Mouse (Mus musculus) forebrain, embryonic 16.5 days (tissue): ENCODE measurements at regions not wholly inside any gene's neighbourhood (a gene's known extent, or its start where the extent isn't known, plus 50 kb on each side); places are given as distances from the start of the nearest gene placed in this dataset.

ENCODE experiments used
- ATAC-seq: fragments of 200-750 bp; cut with Nextera tagmentation; 2 replicates; pipeline ENCODE4 v1.8.0; 2017; ENCODE audit warnings: mild to moderate bottlenecking, moderate library complexity
- H3K27ac ChIP-seq: fragments of 300-500 bp; sonication (generic); 2 replicates; pipeline ENCODE4 v1.5.1; 2014; ENCODE audit warnings: low read length, control low read depth
- H3K27me3 ChIP-seq: fragments of 300-500 bp; sonication (generic); replicated peaks from 2 replicates; pipeline ENCODE4 v1.6.1; 2014; ENCODE audit warnings: low read length; ENCODE audit not compliant: control insufficient read depth, insufficient read depth
- H3K36me3 ChIP-seq: fragments of 300-500 bp; sonication (generic); 2 replicates; pipeline ENCODE4 v1.6.1; 2014; ENCODE audit not compliant: control insufficient read depth, insufficient read depth
- H3K4me1 ChIP-seq: fragments of 300-500 bp; sonication (generic); replicated peaks from 2 replicates; pipeline ENCODE4 v1.6.1; 2014; ENCODE audit warnings: low read length; ENCODE audit not compliant: control insufficient read depth, insufficient read depth
- H3K4me2 ChIP-seq: fragments of 300-500 bp; sonication (generic); 2 replicates; pipeline ENCODE4 v1.6.1; 2014; ENCODE audit warnings: mild to moderate bottlenecking, low read length, control low read depth
- H3K4me3 ChIP-seq: fragments of 300-500 bp; sonication (generic); replicated peaks from 2 replicates; pipeline ENCODE4 v1.5.1; 2014; ENCODE audit warnings: mild to moderate bottlenecking, low read length, control low read depth
- H3K9ac ChIP-seq: fragments of 300-500 bp; sonication (generic); replicated peaks from 2 replicates; pipeline ENCODE4 v1.6.1; 2014; ENCODE audit warnings: low read depth, low read length, control low read depth
- H3K9me3 ChIP-seq: fragments of 300-500 bp; sonication (generic); 2 replicates; pipeline ENCODE4 v1.6.1; 2016; ENCODE audit warnings: low read length; ENCODE audit not compliant: control insufficient read depth
- WGBS: fragments of 180-500 bp; shearing (Covaris S2); extraction: QIAGEN DNeasy Blood & Tissue Kit; methylation state at CpG from one replicate; pipeline ENCODE4 v1.1.7; 2014; 5-methylcytosine and 5-hydroxymethylcytosine counted together

GRCm38 (mm10) chr3:58302322-58302721 is 112.2 kb upstream of the Tsc22d2 start:
- Histone ChIP-seq H3K9ac (no peak overlapping the region), H3K36me3 (no peaks in the 10 kb centered on the region), H3K27me3 (no peaks in the 10 kb centered on the region), H3K4me2 (no peak overlapping the region), H3K4me3 (no peak overlapping the region), H3K4me1 (no peaks in the 10 kb centered on the region), H3K9me3 (no peaks in the 10 kb centered on the region), H3K27ac (no peak overlapping the region)
- 92% methylated on average over 1 of the region's 1 CpGs for WGBS
- ATAC-seq: no peak

DNA sequence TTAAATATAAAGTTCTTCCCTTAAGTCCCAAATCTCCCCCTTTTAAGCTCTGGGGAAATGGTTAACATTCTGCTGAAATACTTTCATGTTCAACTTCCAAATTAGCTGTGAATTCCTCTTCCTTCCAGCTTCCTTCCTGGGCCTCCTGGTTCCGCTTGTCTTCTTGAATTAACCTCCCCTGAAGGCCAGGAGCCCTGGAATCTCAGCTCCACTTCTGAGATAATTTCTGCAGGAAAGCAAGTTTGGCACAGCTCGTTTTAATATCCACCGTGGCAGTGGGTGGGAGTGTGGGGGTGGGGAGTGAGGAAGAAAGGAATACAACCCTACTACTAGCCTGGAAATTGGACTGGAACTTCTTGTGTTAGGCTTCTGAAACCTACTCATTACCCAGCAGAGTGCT is 110.8 kb upstream of the Tsc22d2 start:
- no peaks in the 10 kb centered on the region for H3K9me3 ChIP-seq
- no peak overlapping the region for H3K4me3 ChIP-seq
- 60% methylated on average over 3 of the region's 3 CpGs for WGBS
- no peak overlapping the region for H3K9ac ChIP-seq
- H3K4me1 ChIP-seq: no peaks in the 10 kb centered on the region
- no peak overlapping the region for H3K27ac ChIP-seq
- no peak for ATAC-seq
- H3K27me3 ChIP-seq: no peaks in the 10 kb centered on the region
- no peaks in the 10 kb centered on the region for H3K36me3 ChIP-seq
- no peak overlapping the region for H3K4me2 ChIP-seq

DNA sequence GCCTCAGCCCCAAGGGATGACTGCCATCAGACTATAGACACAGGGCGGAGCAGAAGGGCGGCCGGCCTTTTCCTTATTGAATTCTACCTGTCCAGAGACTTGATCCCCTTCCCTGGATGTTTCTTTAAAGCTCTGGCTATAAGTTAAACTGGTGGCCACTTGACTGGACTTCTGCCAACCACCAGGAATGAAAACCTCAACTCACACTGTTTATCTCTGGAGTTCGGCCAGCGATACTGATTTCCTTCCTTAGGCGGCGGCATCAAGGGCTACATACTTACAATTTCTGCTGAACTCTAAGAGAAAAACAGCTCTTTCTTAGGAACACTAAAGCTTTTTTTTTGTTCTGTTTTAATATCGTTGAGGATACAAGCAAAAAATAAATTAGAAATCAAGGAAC is 104.9 kb upstream of the Tsc22d2 start:
- no peak for ATAC-seq
- Histone ChIP-seq H3K4me2 (no peak overlapping the region), H3K27ac (no peak overlapping the region), H3K9ac (no peak overlapping the region), H3K27me3 (no peaks in the 10 kb centered on the region), H3K9me3 (no peaks in the 10 kb centered on the region), H3K36me3 (no peaks in the 10 kb centered on the region), H3K4me1 (no peaks in the 10 kb centered on the region), H3K4me3 (no peak overlapping the region)
- 83% methylated on average over 8 of the region's 8 CpGs for WGBS

DNA sequence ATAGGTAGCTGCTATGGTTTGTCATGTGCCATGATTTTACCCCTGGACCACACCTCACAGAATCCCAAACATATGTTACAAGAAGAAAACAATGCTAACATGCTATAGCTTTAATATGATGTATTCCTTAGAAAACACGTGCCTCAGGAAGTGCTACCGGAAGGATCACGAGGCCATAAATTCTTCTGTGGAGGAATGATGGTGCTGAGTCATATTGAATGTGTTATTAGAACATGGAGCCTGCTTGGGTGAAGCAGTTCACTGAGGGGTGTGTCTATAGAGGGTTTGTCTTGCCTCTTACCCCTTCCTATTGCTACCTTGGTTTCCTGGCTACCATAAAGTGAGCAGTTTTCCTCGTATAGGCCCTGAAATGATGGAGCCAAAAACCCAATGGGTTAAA is 104.1 kb upstream of the Tsc22d2 start:
- Histone ChIP-seq H3K4me1 (no peaks in the 10 kb centered on the region), H3K4me3 (no peak overlapping the region), H3K27ac (no peak overlapping the region), H3K27me3 (no peaks in the 10 kb centered on the region), H3K4me2 (no peak overlapping the region), H3K36me3 (no peaks in the 10 kb centered on the region), H3K9ac (no peak overlapping the region), H3K9me3 (no peaks in the 10 kb centered on the region)
- ATAC-seq: no peak
- WGBS: 94% methylated on average over 4 of the region's 4 CpGs

GRCm38 (mm10) chr3:58311104-58311685 is 103.3 kb upstream of the Tsc22d2 start:
- no peak overlapping the region for H3K27ac ChIP-seq
- no peaks in the 10 kb centered on the region for H3K27me3 ChIP-seq
- 96% methylated on average over 5 of the region's 5 CpGs for WGBS
- H3K9ac ChIP-seq: no peak overlapping the region
- no peak for ATAC-seq
- H3K4me1 ChIP-seq: no peaks in the 10 kb centered on the region
- H3K4me2 ChIP-seq: no peak overlapping the region
- H3K4me3 ChIP-seq: no peak overlapping the region
- no peaks in the 10 kb centered on the region for H3K36me3 ChIP-seq
- no peaks in the 10 kb centered on the region for H3K9me3 ChIP-seq

GRCm38 (mm10) chr3:58312623-58313022 is 101.9 kb upstream of the Tsc22d2 start:
- no peaks in the 10 kb centered on the region for H3K9me3 ChIP-seq
- no peak overlapping the region for H3K9ac ChIP-seq
- no peaks in the 10 kb centered on the region for H3K36me3 ChIP-seq
- WGBS: 85% methylated on average over 6 of the region's 6 CpGs
- H3K4me3 ChIP-seq: no peak overlapping the region
- no peak overlapping the region for H3K4me2 ChIP-seq
- no peak for ATAC-seq
- H3K27ac ChIP-seq: no peak overlapping the region
- H3K4me1 ChIP-seq: no peaks in the 10 kb centered on the region
- H3K27me3 ChIP-seq: no peaks in the 10 kb centered on the region

- H3K27ac ChIP-seq: no peak overlapping the region
- no peaks in the 10 kb centered on the region for H3K27me3 ChIP-seq
- H3K9ac ChIP-seq: no peak overlapping the region
- H3K4me1 ChIP-seq: no peaks in the 10 kb centered on the region
- H3K9me3 ChIP-seq: no peaks in the 10 kb centered on the region
- no peak overlapping the region for H3K4me2 ChIP-seq
- no peak overlapping the region for H3K4me3 ChIP-seq
- ATAC-seq: no peak
- 91% methylated on average over 6 of the region's 6 CpGs for WGBS
- H3K36me3 ChIP-seq: no peaks in the 10 kb centered on the region
Measured at GRCm38 (mm10) chr3:58315236-58315635, 99.3 kb upstream of the Tsc22d2 start.

GRCm38 (mm10) chr3:58317240-58317639 is 97.3 kb upstream of the Tsc22d2 start:
- ATAC-seq: no peak
- no peaks in the 10 kb centered on the region for H3K27me3 ChIP-seq
- H3K9me3 ChIP-seq: no peaks in the 10 kb centered on the region
- no peak overlapping the region for H3K9ac ChIP-seq
- H3K4me2 ChIP-seq: no peak overlapping the region
- 52% methylated on average over 2 of the region's 2 CpGs for WGBS
- H3K36me3 ChIP-seq: no peaks in the 10 kb centered on the region
- H3K4me3 ChIP-seq: no peak overlapping the region
- no peaks in the 10 kb centered on the region for H3K4me1 ChIP-seq
- H3K27ac ChIP-seq: no peak overlapping the region

GRCm38 (mm10) chr3:58318756-58319155 is 95.8 kb upstream of the Tsc22d2 start:
- 76% methylated on average over 2 of the region's 2 CpGs for WGBS
- H3K4me2 ChIP-seq: no peak overlapping the region
- ATAC-seq: no peak

GRCm38 (mm10) chr3:58319463-58319862 is 95.1 kb upstream of the Tsc22d2 start:
- H3K27ac ChIP-seq: no peak overlapping the region
- WGBS: 82% methylated on average over 1 of the region's 1 CpGs

More at GRCm38 (mm10) chr3:58318756-58319155, 95.8 kb upstream of the Tsc22d2 start:
- no peaks in the 10 kb centered on the region for H3K4me1 ChIP-seq
- no peaks in the 10 kb centered on the region for H3K9me3 ChIP-seq
- H3K36me3 ChIP-seq: no peaks in the 10 kb centered on the region
- H3K4me3 ChIP-seq: no peak overlapping the region
- H3K27ac ChIP-seq: no peak overlapping the region
- H3K9ac ChIP-seq: no peak overlapping the region
- H3K27me3 ChIP-seq: no peaks in the 10 kb centered on the region

More at GRCm38 (mm10) chr3:58319463-58319862, 95.1 kb upstream of the Tsc22d2 start:
- no peak for ATAC-seq
- Histone ChIP-seq H3K4me1 (no peaks in the 10 kb centered on the region), H3K9me3 (no peaks in the 10 kb centered on the region), H3K4me3 (no peak overlapping the region), H3K27me3 (no peaks in the 10 kb centered on the region), H3K9ac (no peak overlapping the region), H3K36me3 (no peaks in the 10 kb centered on the region), H3K4me2 (no peak overlapping the region)
